8 mouse cellular contexts compared by ENCODE assay signal in the genomic region with DNA sequence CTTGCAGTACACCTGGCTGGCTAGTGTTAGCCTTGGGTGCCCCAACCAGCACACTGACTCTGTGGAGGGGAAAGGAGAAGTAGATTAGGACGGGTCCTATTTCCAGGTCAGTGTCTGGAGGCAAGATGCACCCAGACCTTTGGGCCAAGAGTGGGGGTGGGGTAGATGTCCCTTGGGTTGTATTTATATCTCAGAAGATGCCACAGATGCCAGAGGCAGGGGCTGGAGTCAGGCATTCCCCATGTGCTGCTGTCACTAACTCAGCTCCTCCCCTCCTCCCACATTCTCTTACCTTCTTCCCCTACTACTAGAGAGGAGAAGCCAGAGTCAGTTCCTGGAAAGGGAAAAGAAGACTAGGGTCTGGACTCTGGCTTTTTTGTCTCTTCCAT. TPM values are rescaled to one million over a fixed set of nuclear protein-coding genes. Genes with fewer than 3 reads are reported as not detected.
DNase-seq lines count a peak whose midpoint lies in the region; ATAC-seq lines count a peak whose summit lies in the region.
"Had no signal": no experiment of that assay in that cellular context is flagged by ENCODE, and none has a peak within 500 bp of the region (broad histone marks: within the 10 kb centered on the region; RNA-seq: fewer than 3 reads in every experiment).

No protein-coding gene starts in this region.

- H3K9ac ChIP-seq in kidney, embryonic 14.5 days (ENCODE audit: low read depth, low read length), result no peak overlapping the region
- H3K9ac ChIP-seq in limb, embryonic 15.5 days, result no peak overlapping the region
- no peak overlapping the region for H3K9ac ChIP-seq in forebrain, embryonic 16.5 days (replicated peaks; ENCODE audit: low read depth, low read length)

- no peak overlapping the region for H3K4me3 ChIP-seq in kidney, embryonic 14.5 days (ENCODE audit: low read length)
- H3K4me3 ChIP-seq in embryonic facial prominence, embryonic 10.5 days, result no peak overlapping the region
- no peak overlapping the region for H3K4me3 ChIP-seq in limb, embryonic 15.5 days
- H3K4me3 ChIP-seq in forebrain, embryonic 16.5 days (replicated peaks; ENCODE audit: low read length), result no peak overlapping the region

- no peak for DNase-seq in kidney, adult 11 months
- no peak for DNase-seq in embryonic facial prominence, embryonic 10.5 days (ENCODE audit: low spot score)
- peak; percentile 71 for DNase-seq in gastrocnemius, postnatal 25 days
- DNase-seq: lung, postnatal 36 days had no signal

- H3K36me3 ChIP-seq in kidney, embryonic 14.5 days (ENCODE audit: control insufficient read depth, insufficient read depth, low read length), result peaks cover 24% of the 10 kb centered on the region
- H3K36me3 ChIP-seq in embryonic facial prominence, embryonic 10.5 days (replicated peaks), result peaks cover 37% of the 10 kb centered on the region
- peaks cover 32% of the 10 kb centered on the region for H3K36me3 ChIP-seq in limb, embryonic 15.5 days
- H3K36me3 ChIP-seq in forebrain, embryonic 16.5 days (ENCODE audit: control insufficient read depth, insufficient read depth), result no peaks in the 10 kb centered on the region

- no peak; the same call in 1 of the 2 replicates for ATAC-seq in kidney, embryonic 14.5 days (ENCODE audit: low FRiP score, low TSS enrichment)
- peak; percentile 25; the same call in 1 of the 2 replicates for ATAC-seq in limb, embryonic 15.5 days (ENCODE audit: insufficient number of reproducible peaks, low FRiP score, low TSS enrichment, low read depth)
- no peak for ATAC-seq in erythroblast, adult 5-6 weeks (replicated peaks; ENCODE audit: low FRiP score, poor library complexity, severe bottlenecking)
- ATAC-seq in forebrain, embryonic 16.5 days, result no peak; the same call in 1 of the 2 replicates

- H3K4me1 ChIP-seq in kidney, embryonic 14.5 days (ENCODE audit: control insufficient read depth, insufficient read depth, low read length), result peaks cover 9% of the 10 kb centered on the region; the same call in 1 of the 2 replicates
- peaks cover 28% of the 10 kb centered on the region for H3K4me1 ChIP-seq in embryonic facial prominence, embryonic 10.5 days
- peaks cover 29% of the 10 kb centered on the region for H3K4me1 ChIP-seq in limb, embryonic 15.5 days
- no peaks in the 10 kb centered on the region for H3K4me1 ChIP-seq in forebrain, embryonic 16.5 days (replicated peaks; ENCODE audit: control insufficient read depth, insufficient read depth, low read length)

- 0 out of 2 replicates have a peak overlapping the region, but pooled peaks have one; percentile 30 for H3K27ac ChIP-seq in kidney, embryonic 14.5 days (ENCODE audit: low read depth, low read length)
- peak overlapping the region; percentile 86 for H3K27ac ChIP-seq in embryonic facial prominence, embryonic 10.5 days (replicated peaks)
- H3K27ac ChIP-seq in limb, embryonic 15.5 days, result peak overlapping the region; percentile 72; the same call in 1 of the 2 replicates
- no peak overlapping the region for H3K27ac ChIP-seq in forebrain, embryonic 16.5 days (ENCODE audit: low read length)

- no peaks in the 10 kb centered on the region for H3K27me3 ChIP-seq in kidney, embryonic 14.5 days (ENCODE audit: control insufficient read depth, insufficient read depth, low read length)
- H3K27me3 ChIP-seq in embryonic facial prominence, embryonic 10.5 days (replicated peaks; ENCODE audit: low read depth, poor library complexity, severe bottlenecking), result no peaks in the 10 kb centered on the region
- H3K27me3 ChIP-seq in limb, embryonic 15.5 days, result no peaks in the 10 kb centered on the region
- no peaks in the 10 kb centered on the region for H3K27me3 ChIP-seq in forebrain, embryonic 16.5 days (replicated peaks; ENCODE audit: control insufficient read depth, insufficient read depth, low read length)

- no peaks in the 10 kb centered on the region for H3K9me3 ChIP-seq in kidney, embryonic 14.5 days (ENCODE audit: control insufficient read depth, low read length)
- no peaks in the 10 kb centered on the region for H3K9me3 ChIP-seq in embryonic facial prominence, embryonic 10.5 days
- no peaks in the 10 kb centered on the region for H3K9me3 ChIP-seq in limb, embryonic 15.5 days
- H3K9me3 ChIP-seq in forebrain, embryonic 16.5 days (ENCODE audit: control insufficient read depth, low read length), result no peaks in the 10 kb centered on the region

- WGBS in kidney, embryonic 14.5 days, result 33% methylated on average over 1 of the region's 1 CpGs
- WGBS in embryonic facial prominence, embryonic 10.5 days, result 55% methylated on average over 1 of the region's 1 CpGs
- WGBS in limb, embryonic 15.5 days, result 71% methylated on average over 1 of the region's 1 CpGs
- 91% methylated on average over 1 of the region's 1 CpGs for WGBS in forebrain, embryonic 16.5 days

- no peak overlapping the region for H3K4me2 ChIP-seq in kidney, embryonic 14.5 days (replicated peaks; ENCODE audit: low read depth, low read length)
- H3K4me2 ChIP-seq in limb, embryonic 15.5 days, result no peak overlapping the region
- no peak overlapping the region for H3K4me2 ChIP-seq in forebrain, embryonic 16.5 days (ENCODE audit: low read length)

RNA-seq across cellular contexts. Expression of gene Itga5, which starts 7.4 kb away (rescaled TPM):
- 19.6 and 37.4 TPM in 2 replicates for polyA plus RNA-seq in kidney, embryonic 14.5 days (2014; fragmentation: Nextera tagmentation; extraction: Ambion mirVana)
- polyA plus RNA-seq in embryonic facial prominence, embryonic 10.5 days (2016; fragmentation: Nextera tagmentation; extraction: Ambion mirVana), result 29.5 and 29.7 TPM in 2 replicates
- 10 to 100 TPM in 1 of 2 experiments, 1 to 10 TPM in 1; 9.5 to 15.2 TPM for total RNA-seq in gastrocnemius, postnatal 25 days (2021)
- polyA plus RNA-seq in limb, embryonic 15.5 days (2015; fragmentation: Nextera tagmentation; extraction: Ambion mirVana), result 62.0 and 64.9 TPM in 2 replicates
- total RNA-seq in erythroblast, adult 5-6 weeks (2015; ENCODE audit: low replicate concordance), result 2.5 and 7.9 TPM in 2 replicates
- 2.4 TPM in 2 replicates for total RNA-seq in erythroblast, adult 5-6 weeks (2017; ENCODE audit: low replicate concordance)
- 6.7 and 7.9 TPM in 2 replicates for polyA plus RNA-seq in forebrain, embryonic 16.5 days (2015; fragmentation: Nextera tagmentation; extraction: Ambion mirVana)

RNA-seq across cellular contexts. Expression of gene Zfp385a, which starts 19.2 kb away (rescaled TPM):
- polyA plus RNA-seq in kidney, embryonic 14.5 days (2014; fragmentation: Nextera tagmentation; extraction: Ambion mirVana), result 12.3 and 18.2 TPM in 2 replicates
- 22.1 and 22.7 TPM in 2 replicates for polyA plus RNA-seq in embryonic facial prominence, embryonic 10.5 days (2016; fragmentation: Nextera tagmentation; extraction: Ambion mirVana)
- total RNA-seq in gastrocnemius, postnatal 25 days (2021), result 10 to 100 TPM; 17.0 to 77.5 TPM
- polyA plus RNA-seq in limb, embryonic 15.5 days (2015; fragmentation: Nextera tagmentation; extraction: Ambion mirVana), result 17.1 and 19.4 TPM in 2 replicates
- 2.9 and 5.6 TPM in 2 replicates for total RNA-seq in erythroblast, adult 5-6 weeks (2015; ENCODE audit: low replicate concordance)
- total RNA-seq in erythroblast, adult 5-6 weeks (2017; ENCODE audit: low replicate concordance), result 0.68 and 0.84 TPM in 2 replicates
- 12.2 and 13.1 TPM in 2 replicates for polyA plus RNA-seq in forebrain, embryonic 16.5 days (2015; fragmentation: Nextera tagmentation; extraction: Ambion mirVana)

RNA-seq across cellular contexts. Expression of gene Gpr84, which starts 48.7 kb away (rescaled TPM):
- polyA plus RNA-seq in kidney, embryonic 14.5 days (2014; fragmentation: Nextera tagmentation; extraction: Ambion mirVana), result 0.47 and 0.69 TPM in 2 replicates
- 0.16 and 0.29 TPM in 2 replicates for polyA plus RNA-seq in embryonic facial prominence, embryonic 10.5 days (2016; fragmentation: Nextera tagmentation; extraction: Ambion mirVana)
- total RNA-seq in gastrocnemius, postnatal 25 days (2021), result not detected
- polyA plus RNA-seq in limb, embryonic 15.5 days (2015; fragmentation: Nextera tagmentation; extraction: Ambion mirVana), result 0.20 and 0.36 TPM in 2 replicates
- total RNA-seq in erythroblast, adult 5-6 weeks (2015; ENCODE audit: low replicate concordance), result 0.96 and 2.1 TPM in 2 replicates
- 0.70 and 1.3 TPM in 2 replicates for total RNA-seq in erythroblast, adult 5-6 weeks (2017; ENCODE audit: low replicate concordance)
- 0.24 and 0.73 TPM in 2 replicates for polyA plus RNA-seq in forebrain, embryonic 16.5 days (2015; fragmentation: Nextera tagmentation; extraction: Ambion mirVana)
